Mouse (Mus musculus) forebrain, embryonic 16.5 days (tissue): Measurements from ENCODE around the gene Gm10260. TPM values are rescaled to one million over a fixed set of nuclear protein-coding genes. Genes with fewer than 3 reads are reported as not detected.

Experiments
- ATAC-seq: fragments of 200-750 bp; cut with Nextera tagmentation; 2 replicates; pipeline ENCODE4 v1.8.0; 2017; ENCODE audit warnings: mild to moderate bottlenecking, moderate library complexity
- H3K27ac ChIP-seq: fragments of 300-500 bp; sonication (generic); 2 replicates; pipeline ENCODE4 v1.5.1; 2014; ENCODE audit warnings: low read length, control low read depth
- H3K27me3 ChIP-seq: fragments of 300-500 bp; sonication (generic); replicated peaks from 2 replicates; pipeline ENCODE4 v1.6.1; 2014; ENCODE audit warnings: low read length; ENCODE audit not compliant: control insufficient read depth, insufficient read depth
- H3K36me3 ChIP-seq: fragments of 300-500 bp; sonication (generic); 2 replicates; pipeline ENCODE4 v1.6.1; 2014; ENCODE audit not compliant: control insufficient read depth, insufficient read depth
- H3K4me1 ChIP-seq: fragments of 300-500 bp; sonication (generic); replicated peaks from 2 replicates; pipeline ENCODE4 v1.6.1; 2014; ENCODE audit warnings: low read length; ENCODE audit not compliant: control insufficient read depth, insufficient read depth
- H3K4me2 ChIP-seq: fragments of 300-500 bp; sonication (generic); 2 replicates; pipeline ENCODE4 v1.6.1; 2014; ENCODE audit warnings: mild to moderate bottlenecking, low read length, control low read depth
- H3K4me3 ChIP-seq: fragments of 300-500 bp; sonication (generic); replicated peaks from 2 replicates; pipeline ENCODE4 v1.5.1; 2014; ENCODE audit warnings: mild to moderate bottlenecking, low read length, control low read depth
- H3K9ac ChIP-seq: fragments of 300-500 bp; sonication (generic); replicated peaks from 2 replicates; pipeline ENCODE4 v1.6.1; 2014; ENCODE audit warnings: low read depth, low read length, control low read depth
- H3K9me3 ChIP-seq: fragments of 300-500 bp; sonication (generic); 2 replicates; pipeline ENCODE4 v1.6.1; 2016; ENCODE audit warnings: low read length; ENCODE audit not compliant: control insufficient read depth
- whole genome bisulfite sequencing: fragments of 180-500 bp; shearing (Covaris S2); extraction: QIAGEN DNeasy Blood & Tissue Kit; methylation state at CpG from one replicate; pipeline ENCODE4 v1.1.7; 2014; 5-methylcytosine and 5-hydroxymethylcytosine counted together
- polyA plus RNA-seq: library from polyadenylated mRNA; unstranded; fragments of >200 nt; fragmentation: Nextera tagmentation; extraction: Ambion mirVana; gene quantifications from 2 replicates; pipeline ENCODE4 v1.2.1, GENCODE M21; 2015

The Gm10260 gene
- polyA plus RNA-seq, 1 experiment from 2014 or later = 3.3 TPM

GRCm38 (mm10) chr13:97762121-97762520, 1.7 kb upstream of the Gm10260 start:
- 95% methylated on average over 8 of the region's 8 CpGs for WGBS
- no peak for ATAC-seq
- Histone ChIP-seq H3K27ac (no peak overlapping the region), H3K9me3 (no peaks in the 10 kb centered on the region), H3K9ac (no peak overlapping the region), H3K27me3 (no peaks in the 10 kb centered on the region), H3K36me3 (no peaks in the 10 kb centered on the region), H3K4me2 (no peak overlapping the region), H3K4me3 (no peak overlapping the region), H3K4me1 (peaks cover 9% of the 10 kb centered on the region)

- 15% methylated on average over 4 of the region's 4 CpGs for WGBS
- H3K27me3 ChIP-seq = no peaks in the 10 kb centered on the region
- H3K4me1 ChIP-seq = peaks cover 15% of the 10 kb centered on the region
- peak overlapping the region; percentile 35 for H3K27ac ChIP-seq
- no peak overlapping the region for H3K4me2 ChIP-seq
- no peak overlapping the region for H3K9ac ChIP-seq
- H3K9me3 ChIP-seq = no peaks in the 10 kb centered on the region
- ATAC-seq = peak; percentile 77
- no peaks in the 10 kb centered on the region for H3K36me3 ChIP-seq
- no peak overlapping the region for H3K4me3 ChIP-seq
Observed at GRCm38 (mm10) chr13:97757033-97757432, 3.4 kb downstream of the Gm10260 start.

DNA sequence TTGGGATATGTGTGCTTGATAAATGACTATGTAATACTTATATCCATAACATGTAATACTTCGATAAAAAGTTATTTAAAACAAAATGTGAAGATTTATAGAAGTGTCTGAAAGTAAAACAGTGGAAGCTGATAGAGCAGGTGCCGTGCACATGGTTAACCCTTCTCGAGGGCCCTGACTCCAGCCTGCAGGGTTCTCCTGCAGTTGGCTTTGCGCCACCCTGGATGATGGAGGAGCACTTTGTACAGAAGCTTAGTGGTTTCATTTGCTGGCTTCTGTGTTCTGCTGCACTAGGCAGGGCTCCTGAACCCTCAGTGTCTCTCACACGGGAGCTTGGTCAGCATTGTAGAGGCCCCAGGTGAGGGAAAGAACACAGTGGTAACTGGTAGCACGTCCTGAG, 4.3 kb downstream of the Gm10260 start:
- ATAC-seq = no peak
- Histone ChIP-seq H3K27me3 (no peaks in the 10 kb centered on the region), H3K36me3 (no peaks in the 10 kb centered on the region), H3K4me2 (no peak overlapping the region), H3K9me3 (no peaks in the 10 kb centered on the region), H3K4me3 (no peak overlapping the region), H3K27ac (no peak overlapping the region; the same call in 1 of the 2 replicates), H3K4me1 (peaks cover 18% of the 10 kb centered on the region), H3K9ac (no peak overlapping the region)
- 71% methylated on average over 6 of the region's 6 CpGs for WGBS

GRCm38 (mm10) chr13:97750851-97751381, 9.5 kb downstream of the Gm10260 start:
- 20% methylated on average over 4 of the region's 4 CpGs for WGBS
- H3K4me2 ChIP-seq = no peak overlapping the region
- H3K36me3 ChIP-seq = no peaks in the 10 kb centered on the region
- H3K4me1 ChIP-seq = peaks cover 28% of the 10 kb centered on the region
- ATAC-seq = peak; percentile 9; the same call in 1 of the 2 replicates
- no peaks in the 10 kb centered on the region for H3K9me3 ChIP-seq
- H3K4me3 ChIP-seq = no peak overlapping the region
- peak overlapping the region; percentile 83 for H3K27ac ChIP-seq
- no peaks in the 10 kb centered on the region for H3K27me3 ChIP-seq
- H3K9ac ChIP-seq = no peak overlapping the region

DNA sequence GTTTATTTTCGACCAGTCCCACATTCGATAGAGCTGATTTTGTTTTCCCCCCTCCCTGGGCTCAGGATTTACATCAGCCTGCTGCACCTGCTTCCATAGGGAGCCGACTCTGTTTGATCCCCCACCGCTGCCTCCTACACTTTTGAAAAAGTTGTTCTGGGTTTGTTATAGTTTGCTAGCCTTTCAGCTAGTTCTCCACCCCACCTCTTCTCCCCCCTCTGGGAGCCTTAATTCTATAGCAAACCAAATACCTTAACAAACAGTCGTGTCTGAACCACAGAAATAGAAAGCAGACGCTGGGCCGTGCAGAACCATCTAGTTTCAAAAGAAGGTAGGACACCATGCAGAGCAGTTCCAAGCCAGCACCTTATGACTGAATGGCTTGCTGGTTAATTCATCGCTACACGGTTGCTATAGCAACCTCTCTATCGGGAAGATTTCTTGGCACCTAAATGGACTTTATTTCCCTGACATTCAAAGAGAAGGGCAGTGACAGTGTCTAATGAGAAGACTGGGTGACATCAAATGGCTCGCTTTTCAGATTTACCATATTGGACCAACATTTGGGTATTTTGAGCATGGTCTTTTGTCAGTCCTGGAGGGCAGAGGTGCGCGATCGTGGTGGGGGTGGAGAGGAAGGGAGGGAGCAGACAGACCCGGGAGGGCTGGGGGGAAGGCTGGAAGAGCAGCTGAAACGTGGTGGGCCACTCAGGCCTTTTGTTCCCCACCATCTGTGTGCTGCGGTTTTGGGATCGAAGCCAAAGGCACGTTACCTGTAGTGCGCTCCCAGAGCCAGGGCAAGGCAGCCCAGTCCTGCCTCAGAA, 13.2 kb downstream of the Gm10260 start:
- peak overlapping the region; percentile 14 for H3K9ac ChIP-seq
- 3% methylated on average over 20 of the region's 20 CpGs for WGBS
- peaks cover 37% of the 10 kb centered on the region for H3K4me1 ChIP-seq
- H3K9me3 ChIP-seq = no peaks in the 10 kb centered on the region
- H3K36me3 ChIP-seq = no peaks in the 10 kb centered on the region
- H3K4me3 ChIP-seq = peak overlapping the region; percentile 15; the same call in 1 of the 2 replicates
- peak; percentile 84 for ATAC-seq
- no peaks in the 10 kb centered on the region for H3K27me3 ChIP-seq
- peak overlapping the region; percentile 46 for H3K4me2 ChIP-seq
- peak overlapping the region; percentile 86 for H3K27ac ChIP-seq

DNA sequence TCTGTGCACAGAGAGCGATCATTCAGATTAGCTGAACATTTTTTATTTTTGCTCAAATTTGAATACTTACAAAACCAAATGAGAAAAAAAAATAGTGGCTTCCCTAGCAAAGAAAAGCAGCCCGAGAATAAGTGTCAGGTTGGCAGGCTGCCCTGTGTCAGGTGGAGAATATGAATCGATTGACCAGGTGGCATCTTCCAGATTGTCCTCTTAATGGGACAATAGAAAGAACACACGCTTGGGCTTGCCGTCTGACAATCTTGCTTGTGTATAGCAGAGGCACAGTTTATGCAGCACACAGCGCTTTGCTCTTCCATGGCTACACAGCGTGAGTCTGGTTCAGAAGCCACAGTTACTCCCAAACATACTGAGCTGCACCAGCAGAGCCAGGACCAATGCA, 15.8 kb downstream of the Gm10260 start:
- Histone ChIP-seq H3K4me3 (no peak overlapping the region), H3K27ac (peak overlapping the region; percentile 1; the same call in 1 of the 2 replicates), H3K4me1 (peaks cover 26% of the 10 kb centered on the region), H3K36me3 (no peaks in the 10 kb centered on the region), H3K4me2 (no peak overlapping the region), H3K27me3 (no peaks in the 10 kb centered on the region), H3K9ac (no peak overlapping the region), H3K9me3 (no peaks in the 10 kb centered on the region)
- no peak for ATAC-seq
- 27% methylated on average over 7 of the region's 7 CpGs for WGBS

DNA sequence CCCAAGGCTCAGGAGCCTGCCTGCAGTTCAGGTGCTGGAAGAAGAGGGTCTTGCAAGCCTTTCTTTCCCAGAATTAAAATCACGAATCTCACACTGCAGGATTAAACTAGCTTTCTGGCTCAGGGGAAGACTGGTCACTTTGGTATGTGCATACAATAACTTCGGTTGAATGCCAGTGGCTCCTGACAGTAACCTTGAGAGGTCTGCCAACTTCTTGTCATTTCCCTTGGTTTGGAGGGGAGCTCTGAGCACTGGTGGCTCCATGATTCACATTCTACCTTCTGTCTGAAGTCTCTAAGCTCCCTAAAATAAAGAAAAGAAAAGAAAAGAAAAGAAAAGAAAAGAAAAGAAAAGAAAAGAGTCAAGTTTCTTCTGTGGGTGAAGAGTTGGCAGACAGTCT, 16.4 kb downstream of the Gm10260 start:
- Histone ChIP-seq H3K27ac (no peak overlapping the region), H3K9ac (no peak overlapping the region), H3K9me3 (no peaks in the 10 kb centered on the region), H3K27me3 (no peaks in the 10 kb centered on the region), H3K36me3 (no peaks in the 10 kb centered on the region), H3K4me3 (no peak overlapping the region), H3K4me2 (no peak overlapping the region), H3K4me1 (peaks cover 26% of the 10 kb centered on the region)
- 36% methylated on average over 2 of the region's 2 CpGs for whole genome bisulfite sequencing
- no peak for ATAC-seq

- Histone ChIP-seq H3K9me3 (no peaks in the 10 kb centered on the region), H3K36me3 (no peaks in the 10 kb centered on the region), H3K9ac (no peak overlapping the region), H3K4me3 (no peak overlapping the region), H3K27me3 (no peaks in the 10 kb centered on the region), H3K27ac (no peak overlapping the region), H3K4me1 (peaks cover 29% of the 10 kb centered on the region), H3K4me2 (no peak overlapping the region)
- WGBS = 58% methylated on average over 3 of the region's 3 CpGs
- no peak for ATAC-seq
Observed at GRCm38 (mm10) chr13:97743229-97743988, 17.0 kb downstream of the Gm10260 start.

- no peak overlapping the region for H3K9ac ChIP-seq
- no peaks in the 10 kb centered on the region for H3K36me3 ChIP-seq
- no peak overlapping the region for H3K27ac ChIP-seq
- H3K9me3 ChIP-seq = no peaks in the 10 kb centered on the region
- no peak overlapping the region for H3K4me2 ChIP-seq
- no peak for ATAC-seq
- no peaks in the 10 kb centered on the region for H3K27me3 ChIP-seq
- no peak overlapping the region for H3K4me3 ChIP-seq
- 91% methylated on average over 6 of the region's 6 CpGs for WGBS
- peaks cover 3% of the 10 kb centered on the region for H3K4me1 ChIP-seq
Observed at GRCm38 (mm10) chr13:97735931-97736330, 24.5 kb downstream of the Gm10260 start.
